Mouse (Mus musculus) WW6 (cell line): ENCODE measurements at regions not wholly inside any gene's neighbourhood (a gene's known extent, or its start where the extent isn't known, plus 50 kb on each side); places are given as distances from the start of the nearest gene placed in this dataset.

Source experiments
- DNase-seq: peaks from one replicate; pipeline ENCODE4 v3.0.0-alpha.2; 2013; ENCODE audit warnings: low read depth, low spot score

DNA sequence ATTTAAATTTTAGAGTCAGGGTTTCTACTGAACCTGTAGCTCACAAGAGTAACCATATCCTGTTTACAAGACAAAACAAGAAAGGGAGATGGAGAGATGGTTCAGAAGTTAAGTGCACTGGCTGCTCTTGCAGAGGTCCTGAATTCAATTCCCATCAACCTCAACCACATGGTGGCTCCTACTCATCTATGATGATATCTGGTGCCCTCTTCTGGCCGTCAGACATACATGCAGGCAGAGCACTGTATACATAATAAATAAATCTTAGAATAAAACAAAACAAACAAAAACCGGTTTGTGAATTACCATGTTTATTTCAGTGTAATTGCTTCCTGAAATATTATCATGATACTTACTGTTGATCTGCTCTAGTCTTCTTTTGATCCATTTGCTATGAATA is 845.4 kb downstream of the Pcdh18 start:
- no peak for DNase-seq

DNA sequence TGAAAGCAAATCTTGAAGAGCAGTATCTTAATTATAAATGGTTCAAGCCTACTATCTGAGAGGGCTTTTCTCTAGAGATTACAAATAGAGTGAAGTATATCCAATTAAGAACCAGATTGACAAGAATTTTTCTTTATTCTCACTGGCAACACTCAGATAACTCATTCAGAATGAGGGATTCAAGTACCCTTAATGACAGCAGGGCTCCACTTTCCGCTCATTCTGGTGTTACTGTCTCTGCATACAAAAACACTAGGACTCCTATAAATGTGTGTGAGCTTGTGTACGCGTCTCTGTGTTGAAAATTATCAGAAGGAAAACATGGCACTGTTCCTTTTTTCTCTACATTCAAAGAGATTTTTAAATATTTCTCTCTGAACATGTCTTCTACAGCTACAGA is 866.7 kb downstream of the Pcdh18 start:
- no peak for DNase-seq

DNA sequence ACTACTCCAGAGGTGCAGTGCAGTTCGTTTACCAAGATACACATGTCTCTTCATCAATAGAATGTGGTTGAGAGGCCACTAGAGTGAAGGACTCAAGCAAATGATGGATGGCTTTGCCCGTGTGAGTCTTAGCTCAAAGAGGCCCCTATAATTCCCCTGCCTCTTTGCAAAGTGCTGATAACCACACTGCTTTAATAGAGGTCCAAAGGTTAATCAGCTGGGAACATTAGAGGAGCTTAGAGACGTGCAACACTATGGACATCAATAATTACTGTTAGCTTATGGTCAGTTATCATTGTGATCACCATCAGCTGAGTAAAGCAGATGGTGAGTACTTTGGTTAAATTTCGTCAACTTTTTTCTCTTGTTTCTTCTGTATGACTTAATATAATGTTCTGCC is 869.2 kb downstream of the Pcdh18 start:
- no peak for DNase-seq

DNA sequence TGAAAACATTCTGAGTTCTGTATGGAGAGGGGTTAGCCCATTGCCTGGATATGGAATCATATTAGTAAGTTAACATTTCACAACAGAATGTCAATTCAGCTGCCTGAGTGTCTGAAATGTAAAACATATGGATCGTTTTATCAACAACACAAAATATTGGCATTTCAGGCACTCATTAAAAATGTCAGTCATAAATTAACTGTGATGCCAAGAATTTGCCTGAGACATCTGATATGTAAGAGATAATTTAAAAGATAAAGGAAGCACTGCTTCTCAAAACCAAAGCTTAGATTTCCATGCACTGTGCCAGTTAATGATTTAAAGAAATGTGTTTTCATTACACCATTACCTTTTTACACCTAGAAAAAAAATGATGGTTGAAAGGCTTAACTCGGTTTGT is 887.6 kb downstream of the Pcdh18 start:
- no peak for DNase-seq

DNA sequence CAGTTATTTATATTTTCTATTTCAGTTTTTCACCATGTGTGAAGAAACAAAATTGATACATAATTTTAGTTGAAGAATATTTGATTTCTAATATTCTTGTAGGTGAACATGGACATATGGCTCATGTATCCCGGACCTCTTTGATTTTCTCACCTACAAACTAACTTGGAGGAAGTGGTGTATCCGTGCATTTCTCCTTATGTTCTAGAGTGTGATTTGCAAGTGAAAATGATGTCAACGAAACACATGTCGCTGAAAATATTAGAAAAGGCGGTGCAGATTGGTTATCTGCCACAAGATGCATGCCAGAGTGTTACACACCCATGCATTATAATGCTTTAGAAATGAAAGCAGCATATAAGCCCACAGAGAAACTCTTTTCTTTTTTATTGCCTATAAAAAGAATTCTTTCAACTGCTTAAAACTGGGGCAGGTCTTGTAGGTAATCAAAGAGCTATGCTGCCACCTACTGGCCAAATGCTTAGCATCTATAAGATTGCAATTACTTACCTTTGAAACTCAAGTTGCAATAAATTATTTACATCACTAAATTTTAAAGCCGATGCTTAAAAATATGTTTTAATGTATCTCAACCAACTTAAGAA is 911.0 kb downstream of the Pcdh18 start:
- DNase-seq, result peak; percentile 5

DNA sequence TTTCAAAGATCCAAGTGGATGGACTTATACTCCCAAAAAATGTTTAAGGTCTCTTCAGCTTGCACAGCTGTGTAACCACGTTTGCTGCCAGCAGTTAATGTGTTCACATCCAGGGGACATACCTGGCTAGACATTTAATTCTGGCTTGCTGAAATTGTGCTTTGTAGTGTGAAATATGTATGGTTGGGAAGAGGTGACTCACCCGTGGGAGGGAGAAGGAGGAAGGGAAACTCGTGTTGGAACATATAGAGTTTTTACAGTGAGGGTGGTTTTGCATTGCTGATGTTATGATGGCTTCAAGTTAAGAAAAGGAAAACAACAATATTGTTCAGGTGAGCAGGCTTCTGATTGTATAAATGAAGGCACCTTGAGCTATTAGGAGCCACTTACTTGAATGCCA is 916.4 kb downstream of the Pcdh18 start:
- no peak for DNase-seq

DNA sequence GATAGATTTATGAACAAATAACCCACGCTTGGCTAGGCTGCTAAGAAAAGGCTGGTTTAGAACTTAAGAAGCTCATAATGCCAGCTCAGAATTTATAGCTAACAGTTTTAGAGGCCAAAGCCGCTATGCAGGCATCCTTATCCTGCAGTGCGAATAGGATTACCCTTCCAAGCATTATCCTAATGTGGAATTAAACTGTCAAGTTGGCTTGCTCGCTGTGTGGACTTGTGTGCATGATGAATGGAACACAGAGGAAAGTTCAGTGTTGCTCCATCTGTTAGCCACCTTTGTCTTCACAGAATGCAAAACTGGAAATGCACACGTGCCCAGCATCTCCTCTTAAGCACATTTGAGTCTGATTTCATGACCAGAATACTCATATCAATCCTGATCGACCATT is 933.8 kb downstream of the Pcdh18 start:
- DNase-seq, result no peak

DNA sequence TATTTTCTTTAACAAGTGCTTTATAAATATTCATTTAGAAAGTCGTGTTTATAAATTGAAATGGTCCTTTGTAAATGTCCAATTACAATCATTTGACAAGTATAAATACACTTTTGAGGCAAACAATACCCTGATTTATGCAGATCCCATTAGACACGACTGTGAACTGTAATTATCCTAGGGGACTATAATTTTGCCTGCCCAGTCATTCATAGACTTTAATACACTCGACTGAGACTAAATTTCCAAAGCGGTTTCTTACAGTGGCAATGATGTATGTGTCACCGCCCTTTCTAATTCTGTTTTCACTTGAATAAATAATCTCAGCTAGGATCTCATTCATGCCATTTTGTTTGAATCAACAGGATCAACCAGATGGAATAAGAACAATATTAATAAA is 952.7 kb downstream of the Pcdh18 start:
- no peak for DNase-seq

DNA sequence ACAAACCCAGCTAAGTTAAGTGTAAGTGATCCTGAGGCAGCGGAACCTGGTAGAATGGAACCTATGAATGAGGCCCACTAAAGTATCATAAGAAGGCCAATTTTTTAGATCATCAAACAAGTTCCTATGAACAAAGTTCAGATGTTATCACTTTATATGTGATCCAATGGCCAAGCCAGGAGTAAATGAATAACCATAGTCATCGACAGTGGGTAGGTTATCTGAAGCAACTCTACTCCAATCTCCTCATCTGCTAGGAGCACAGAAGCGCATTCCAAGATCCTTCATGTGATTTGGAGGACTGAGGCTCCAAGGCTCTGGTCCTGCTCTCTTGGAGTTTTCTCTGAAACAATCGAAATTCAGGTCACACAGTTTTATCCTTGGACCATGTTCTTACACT is 985.4 kb downstream of the Pcdh18 start:
- DNase-seq, result no peak
